In genomic region chr10:128845516-128845915, GRCm38 (mm10) we compare ENCODE assay signal across 8 mouse cellular contexts. TPM values are rescaled to one million over a fixed set of nuclear protein-coding genes. Genes with fewer than 3 reads are reported as not detected.
DNase-seq lines count a peak whose midpoint lies in the region; ATAC-seq and TF ChIP-seq lines count a peak whose summit lies in the region.

No protein-coding gene starts in this region.

- H3K4me3 ChIP-seq in thymus, adult 2 months (ENCODE audit: control insufficient read depth, insufficient read depth, low read length): no peak overlapping the region

- peak; percentile 19 for DNase-seq in heart, adult 8-10 months (ENCODE audit: low spot score)
- DNase-seq in heart, postnatal 4 days: no peak
- DNase-seq in thymus, postnatal 0 days (ENCODE audit: low spot score): peak; percentile 23
- no peak for DNase-seq in thymus, adult 2 months
- DNase-seq in kidney, postnatal 10 days: peak; percentile 25
- DNase-seq in cerebellum, postnatal 25 days: no peak

- H3K27me3 ChIP-seq in thymus, adult 2 months (ENCODE audit: control insufficient read depth, insufficient read depth, low read length): no peaks in the 10 kb centered on the region

- 94% methylated on average over 2 of the region's 2 CpGs for WGBS in thymus, adult 2 months

- no peaks in the 10 kb centered on the region for H3K4me1 ChIP-seq in thymus, adult 2 months (replicated peaks; ENCODE audit: control insufficient read depth, insufficient read depth, low read length)

- no peak for ATAC-seq in inflammation-experienced regulatory T-cells, adult 6 months
- no peak for ATAC-seq in megakaryocyte-erythroid progenitor cell, adult 5-6 weeks (replicated peaks; ENCODE audit: low FRiP score, low TSS enrichment, poor library complexity, severe bottlenecking)

- no peak for TF ChIP-seq POLR2A in thymus, adult 2 months (IDR thresholded peaks at IDR 0.05; ENCODE audit: control insufficient read depth, extremely low read depth, insufficient read depth, low read length, poor library complexity)

- peaks cover 62% of the 10 kb centered on the region for H3K36me3 ChIP-seq in thymus, adult 2 months (ENCODE audit: control insufficient read depth, insufficient read depth, low read length)

- no peak overlapping the region for H3K27ac ChIP-seq in thymus, adult 2 months (ENCODE audit: control insufficient read depth, insufficient read depth, low read length)

- no peak for TF ChIP-seq CTCF in thymus, adult 2 months (IDR thresholded peaks at IDR 0.05; ENCODE audit: borderline replicate concordance, control insufficient read depth, extremely low read depth, insufficient read depth, low read length, poor library complexity)

RNA-seq across cellular contexts. Expression of gene Ormdl2, which starts 24.1 kb away (rescaled TPM):
- total RNA-seq in heart, adult 8-10 months (2022): 10 to 100 TPM in 1 of 4 experiments, 1 to 10 TPM in 3; 5.8 to 10.5 (median 7.0) TPM
- total RNA-seq in heart, postnatal 4 days (2021): 10 to 100 TPM in 1 of 2 experiments, 1 to 10 TPM in 1; 9.5 to 10.1 TPM
- polyA plus RNA-seq in thymus, postnatal 0 days (2015; fragmentation: Nextera tagmentation; extraction: Ambion mirVana): 102 and 113 TPM in 2 replicates
- 68.3 and 82.3 TPM in 2 replicates for polyA plus RNA-seq in thymus, adult 2 months (2012; rRNA removed)
- 10 to 100 TPM; 65.5 to 78.4 (median 71.5) TPM for polyA plus RNA-seq in inflammation-experienced regulatory T-cells, adult 6 months (2017; shearing (Covaris generic))
- 70.3 and 79.9 TPM in 2 replicates for total RNA-seq in megakaryocyte-erythroid progenitor cell, adult 5-6 weeks (2014; fragmentation: Nextera tagmentation)
- total RNA-seq in megakaryocyte-erythroid progenitor cell, adult 5-6 weeks (2017): 99.3 and 115 TPM in 2 replicates

RNA-seq across cellular contexts. Expression of gene Sarnp, which starts 28.4 kb away (rescaled TPM):
- total RNA-seq in heart, adult 8-10 months (2022): 10 to 100 TPM; 31.5 to 40.7 (median 36.8) TPM
- 10 to 100 TPM; 56.1 to 57.3 TPM for total RNA-seq in heart, postnatal 4 days (2021)
- polyA plus RNA-seq in thymus, postnatal 0 days (2015; fragmentation: Nextera tagmentation; extraction: Ambion mirVana): 186 and 199 TPM in 2 replicates
- polyA plus RNA-seq in thymus, adult 2 months (2012; rRNA removed): 8.5 and 12.3 TPM in 2 replicates
- 100 to 1,000 TPM; 195 to 238 (median 227) TPM for polyA plus RNA-seq in inflammation-experienced regulatory T-cells, adult 6 months (2017; shearing (Covaris generic))
- 166 and 201 TPM in 2 replicates for total RNA-seq in megakaryocyte-erythroid progenitor cell, adult 5-6 weeks (2014; fragmentation: Nextera tagmentation)
- total RNA-seq in megakaryocyte-erythroid progenitor cell, adult 5-6 weeks (2017): 364 and 369 TPM in 2 replicates

RNA-seq across cellular contexts. Expression of gene Tmem198b, which starts 41.3 kb away (rescaled TPM):
- total RNA-seq in heart, adult 8-10 months (2022): 1 to 10 TPM; 4.4 to 5.6 (median 4.8) TPM
- total RNA-seq in heart, postnatal 4 days (2021): 10 to 100 TPM; 12.8 to 15.4 TPM
- 6.0 and 6.6 TPM in 2 replicates for polyA plus RNA-seq in thymus, postnatal 0 days (2015; fragmentation: Nextera tagmentation; extraction: Ambion mirVana)
- 17.4 and 20.5 TPM in 2 replicates for polyA plus RNA-seq in thymus, adult 2 months (2012; rRNA removed)
- polyA plus RNA-seq in inflammation-experienced regulatory T-cells, adult 6 months (2017; shearing (Covaris generic)): 1 to 10 TPM; 3.9 to 5.3 (median 5.3) TPM
- total RNA-seq in megakaryocyte-erythroid progenitor cell, adult 5-6 weeks (2014; fragmentation: Nextera tagmentation): 4.6 and 6.9 TPM in 2 replicates
- total RNA-seq in megakaryocyte-erythroid progenitor cell, adult 5-6 weeks (2017): 1.5 and 2.8 TPM in 2 replicates

RNA-seq across cellular contexts. Expression of gene Dnajc14, which starts 41.7 kb away (rescaled TPM):
- 10 to 100 TPM; 34.7 to 38.9 (median 35.9) TPM for total RNA-seq in heart, adult 8-10 months (2022)
- 10 to 100 TPM; 45.0 to 48.0 TPM for total RNA-seq in heart, postnatal 4 days (2021)
- 32.5 and 32.8 TPM in 2 replicates for polyA plus RNA-seq in thymus, postnatal 0 days (2015; fragmentation: Nextera tagmentation; extraction: Ambion mirVana)
- polyA plus RNA-seq in thymus, adult 2 months (2012; rRNA removed): 19.9 and 21.6 TPM in 2 replicates
- polyA plus RNA-seq in inflammation-experienced regulatory T-cells, adult 6 months (2017; shearing (Covaris generic)): 10 to 100 TPM; 74.6 to 77.3 (median 75.8) TPM
- 18.6 and 21.5 TPM in 2 replicates for total RNA-seq in megakaryocyte-erythroid progenitor cell, adult 5-6 weeks (2014; fragmentation: Nextera tagmentation)
- 20.8 and 30.7 TPM in 2 replicates for total RNA-seq in megakaryocyte-erythroid progenitor cell, adult 5-6 weeks (2017)

RNA-seq across cellular contexts. Expression of gene Gdf11, which starts 46.0 kb away (rescaled TPM):
- 1 to 10 TPM; 1.3 to 3.0 (median 1.9) TPM for total RNA-seq in heart, adult 8-10 months (2022)
- total RNA-seq in heart, postnatal 4 days (2021): 1 to 10 TPM; 3.8 to 4.1 TPM
- 2.3 and 3.0 TPM in 2 replicates for polyA plus RNA-seq in thymus, postnatal 0 days (2015; fragmentation: Nextera tagmentation; extraction: Ambion mirVana)
- 5.6 and 5.8 TPM in 2 replicates for polyA plus RNA-seq in thymus, adult 2 months (2012; rRNA removed)
- 1 to 10 TPM; 6.0 to 7.7 (median 7.3) TPM for polyA plus RNA-seq in inflammation-experienced regulatory T-cells, adult 6 months (2017; shearing (Covaris generic))
- total RNA-seq in megakaryocyte-erythroid progenitor cell, adult 5-6 weeks (2014; fragmentation: Nextera tagmentation): 0.35 TPM in 1 of 2 replicates, not detected in the other
- 0.69 TPM in 1 of 2 replicates, not detected in the other for total RNA-seq in megakaryocyte-erythroid progenitor cell, adult 5-6 weeks (2017)

Comparison
In these comparisons a context has a peak if more than half of its experiments do, and no peak if none do; other contexts are left out.
1. DNase-seq: peak in heart, adult 8-10 months (single experiment), thymus, postnatal 0 days (single experiment) and kidney, postnatal 10 days (single experiment); none in heart, postnatal 4 days (single experiment), thymus, adult 2 months (single experiment) and cerebellum, postnatal 25 days (0 of 2).
2. RNA of gene Ormdl2, which starts 24.1 kb away (total RNA-seq): 70.3 to 115 TPM in megakaryocyte-erythroid progenitor cell, adult 5-6 weeks; 9.5 to 10.1 TPM in heart, postnatal 4 days and 5.8 to 10.5 TPM in heart, adult 8-10 months; every median in the first group is over 4 times any median in the second.